Mouse (Mus musculus) hindbrain, embryonic 11.5 days (tissue): Measurements from ENCODE around the gene Tmem63b. TPM values are rescaled to one million over a fixed set of nuclear protein-coding genes. Genes with fewer than 3 reads are reported as not detected.

Experiments used
- ATAC-seq: fragments of 200-750 bp; cut with Nextera tagmentation; 2 replicates; pipeline ENCODE4 v1.8.0; 2017; ENCODE audit warnings: mild to moderate bottlenecking, moderate TSS enrichment, moderate library complexity; ENCODE audit not compliant: low FRiP score
- DNase-seq: peaks from one replicate; pipeline ENCODE4 v3.0.0-alpha.2; 2015; ENCODE audit warnings: low spot score
- H3K27ac ChIP-seq: fragments of 300-500 bp; sonication (generic); 2 replicates; pipeline ENCODE4 v1.5.1; 2014; ENCODE audit warnings: mild to moderate bottlenecking, low read depth, low read length
- H3K27me3 ChIP-seq: fragments of 300-500 bp; sonication (generic); 2 replicates; pipeline ENCODE4 v1.6.1; 2014; ENCODE audit warnings: mild to moderate bottlenecking, low read length, moderate library complexity, mixed read lengths; ENCODE audit not compliant: control insufficient read depth, insufficient read depth
- H3K36me3 ChIP-seq: fragments of 300-500 bp; sonication (generic); 2 replicates; pipeline ENCODE4 v1.6.1; 2014; ENCODE audit warnings: mild to moderate bottlenecking, low read length, moderate library complexity, mixed read lengths; ENCODE audit not compliant: control insufficient read depth, insufficient read depth
- H3K4me1 ChIP-seq: fragments of 300-500 bp; sonication (generic); replicated peaks from 2 replicates; pipeline ENCODE4 v1.6.1; 2014; ENCODE audit warnings: low read length, mixed read lengths; ENCODE audit not compliant: control insufficient read depth, insufficient read depth
- H3K4me2 ChIP-seq: fragments of 300-500 bp; sonication (generic); replicated peaks from 2 replicates; pipeline ENCODE4 v1.6.1; 2014; ENCODE audit warnings: mild to moderate bottlenecking, low read depth, low read length
- H3K4me3 ChIP-seq: fragments of 300-500 bp; sonication (generic); 2 replicates; pipeline ENCODE4 v1.5.1; 2014; ENCODE audit warnings: low read depth, low read length
- H3K9ac ChIP-seq: fragments of 300-500 bp; sonication (generic); 2 replicates; pipeline ENCODE4 v1.6.1; 2014; ENCODE audit warnings: low read depth, low read length
- H3K9me3 ChIP-seq: fragments of 300-500 bp; sonication (generic); 2 replicates; pipeline ENCODE4 v1.6.1; 2016; ENCODE audit warnings: low read length; ENCODE audit not compliant: control insufficient read depth
- WGBS: fragments of 180-500 bp; shearing (Covaris S2); extraction: QIAGEN DNeasy Blood & Tissue Kit; methylation state at CpG from one replicate; pipeline ENCODE4 v1.1.7; 2014; 5-methylcytosine and 5-hydroxymethylcytosine counted together
- polyA plus RNA-seq: library from polyadenylated mRNA; unstranded; fragments of >200 nt; fragmentation: Nextera tagmentation; extraction: Ambion mirVana; gene quantifications from 2 replicates; pipeline ENCODE4 v1.2.1, GENCODE M21; 2014

Tmem63b gene
- polyA plus RNA-seq, 1 experiment from 2014 or later = 50.3 TPM

DNA sequence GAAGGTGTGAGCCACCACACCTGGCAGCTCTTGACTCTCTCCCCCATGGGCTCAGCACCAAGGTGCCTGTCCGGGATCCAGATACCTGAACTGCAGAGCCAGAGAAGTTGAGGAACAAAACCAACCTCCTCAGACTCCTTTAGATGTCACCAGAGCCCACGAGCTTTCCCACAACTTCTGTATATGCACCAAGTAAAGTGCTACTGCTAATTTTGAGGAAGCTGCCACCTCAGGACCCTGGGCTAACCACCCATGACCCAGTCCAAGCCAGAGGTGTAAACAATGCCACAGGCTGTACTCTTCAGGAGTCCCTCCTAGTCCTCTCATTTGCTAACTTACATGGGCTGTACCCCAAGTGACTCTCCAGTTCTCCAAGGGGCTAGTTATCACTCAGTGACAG lies 14.1 kb downstream of the Tmem63b start:
- Histone ChIP-seq H3K9ac (no peak overlapping the region), H3K27me3 (no peaks in the 10 kb centered on the region), H3K4me2 (no peak overlapping the region), H3K36me3 (peaks cover 16% of the 10 kb centered on the region), H3K9me3 (no peaks in the 10 kb centered on the region), H3K4me3 (no peak overlapping the region), H3K27ac (no peak overlapping the region), H3K4me1 (no peaks in the 10 kb centered on the region)
- DNase-seq (no peak), ATAC-seq (no peak)
- 91% methylated on average over 2 of the region's 2 CpGs for WGBS

DNA sequence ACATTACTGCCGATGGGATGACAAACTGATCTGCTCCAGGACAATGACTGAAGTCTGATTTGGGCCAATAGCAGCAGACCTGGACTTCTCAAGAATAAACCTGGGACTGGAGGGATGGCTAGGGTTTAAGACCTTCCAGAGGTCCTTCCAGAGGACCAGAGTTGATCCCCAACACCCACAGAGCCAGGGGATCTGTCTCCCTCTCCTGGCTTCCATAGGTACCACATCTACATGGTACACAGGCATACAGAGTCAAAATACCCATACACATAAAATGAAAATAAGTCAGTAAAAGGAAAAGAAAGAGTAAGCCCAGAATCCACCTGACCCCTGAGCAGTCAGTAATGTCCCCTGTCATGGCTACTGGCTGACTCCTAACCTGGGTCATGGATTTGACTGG lies 14.9 kb downstream of the Tmem63b start:
- no peak overlapping the region for H3K4me2 ChIP-seq
- DNase-seq (no peak), ATAC-seq (no peak)
- no peak overlapping the region for H3K9ac ChIP-seq
- no peaks in the 10 kb centered on the region for H3K27me3 ChIP-seq
- no peak overlapping the region for H3K4me3 ChIP-seq
- no peaks in the 10 kb centered on the region for H3K9me3 ChIP-seq
- H3K4me1 ChIP-seq = no peaks in the 10 kb centered on the region
- 97% methylated on average over 1 of the region's 1 CpGs for WGBS
- peaks cover 16% of the 10 kb centered on the region for H3K36me3 ChIP-seq
- H3K27ac ChIP-seq = no peak overlapping the region

DNA sequence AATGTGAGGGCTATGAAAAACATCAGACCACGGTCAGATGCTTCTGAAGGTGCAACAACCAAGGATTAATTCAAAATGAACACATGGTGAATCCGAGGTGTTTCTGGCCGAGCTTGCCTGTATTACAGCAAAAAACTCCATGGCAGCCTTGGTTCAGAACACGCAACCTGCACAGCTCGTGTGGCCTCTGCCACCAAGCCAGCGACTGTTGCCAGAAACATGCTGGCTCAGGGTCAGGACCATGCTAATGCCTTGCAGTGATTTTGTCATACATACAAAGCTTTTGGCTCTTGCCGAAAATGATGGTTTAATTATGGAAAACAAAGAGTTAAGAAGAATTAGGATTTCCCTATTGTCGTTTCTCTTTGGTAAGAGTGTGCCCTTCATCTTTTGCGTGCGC lies 18.7 kb downstream of the Tmem63b start:
- WGBS = 88% methylated on average over 10 of the region's 10 CpGs
- DNase-seq (no peak), ATAC-seq (no peak)
- no peaks in the 10 kb centered on the region for H3K9me3 ChIP-seq
- no peaks in the 10 kb centered on the region for H3K4me1 ChIP-seq
- no peak overlapping the region for H3K27ac ChIP-seq
- H3K9ac ChIP-seq = no peak overlapping the region
- H3K4me2 ChIP-seq = no peak overlapping the region
- no peaks in the 10 kb centered on the region for H3K27me3 ChIP-seq
- no peak overlapping the region for H3K4me3 ChIP-seq
- H3K36me3 ChIP-seq = peaks cover 10% of the 10 kb centered on the region; the same call in 1 of the 2 replicates

GRCm38 (mm10) chr17:45667481-45667880 lies 19.2 kb downstream of the Tmem63b start:
- Histone ChIP-seq H3K4me3 (no peak overlapping the region), H3K27ac (no peak overlapping the region), H3K27me3 (no peaks in the 10 kb centered on the region), H3K36me3 (peaks cover 6% of the 10 kb centered on the region), H3K4me1 (no peaks in the 10 kb centered on the region), H3K9me3 (no peaks in the 10 kb centered on the region), H3K4me2 (no peak overlapping the region), H3K9ac (no peak overlapping the region)
- 90% methylated on average over 10 of the region's 10 CpGs for WGBS
- no peak for DNase-seq
- ATAC-seq = no peak

GRCm38 (mm10) chr17:45666091-45666490 lies 20.6 kb downstream of the Tmem63b start:
- 80% methylated on average over 11 of the region's 11 CpGs for WGBS
- ATAC-seq (no peak), DNase-seq (no peak)
- Histone ChIP-seq H3K27ac (no peak overlapping the region), H3K9ac (no peak overlapping the region), H3K4me3 (no peak overlapping the region), H3K4me1 (no peaks in the 10 kb centered on the region), H3K36me3 (peaks cover 7% of the 10 kb centered on the region), H3K27me3 (no peaks in the 10 kb centered on the region), H3K4me2 (no peak overlapping the region), H3K9me3 (no peaks in the 10 kb centered on the region)

- Histone ChIP-seq H3K4me3 (no peak overlapping the region), H3K9ac (no peak overlapping the region), H3K27ac (no peak overlapping the region), H3K27me3 (no peaks in the 10 kb centered on the region), H3K36me3 (peaks cover 3% of the 10 kb centered on the region), H3K4me2 (no peak overlapping the region), H3K9me3 (no peaks in the 10 kb centered on the region), H3K4me1 (no peaks in the 10 kb centered on the region)
- DNase-seq (no peak), ATAC-seq (no peak)
- 92% methylated on average over 13 of the region's 13 CpGs for WGBS
Measured at GRCm38 (mm10) chr17:45664608-45665007, 22.1 kb downstream of the Tmem63b start.

GRCm38 (mm10) chr17:45663106-45663919 lies 23.4 kb downstream of the Tmem63b start:
- peak; percentile 53 for ATAC-seq
- H3K4me1 ChIP-seq = no peaks in the 10 kb centered on the region
- no peak overlapping the region for H3K9ac ChIP-seq
- H3K4me2 ChIP-seq = no peak overlapping the region
- peaks cover 3% of the 10 kb centered on the region for H3K36me3 ChIP-seq
- DNase-seq = peak; percentile 90
- no peaks in the 10 kb centered on the region for H3K9me3 ChIP-seq
- WGBS = 23% methylated on average over 27 of the region's 27 CpGs
- no peak overlapping the region for H3K4me3 ChIP-seq
- H3K27ac ChIP-seq = no peak overlapping the region
- H3K27me3 ChIP-seq = no peaks in the 10 kb centered on the region

GRCm38 (mm10) chr17:45659225-45659624 lies 27.5 kb downstream of the Tmem63b start, which contains the start of gene Capn11:
Gene Capn11, minus strand, starts transcription at chr17:45659325.
- no peak within 1 kb of the TSS for H3K4me3 ChIP-seq
- H3K27ac ChIP-seq = no peak within 1 kb of the TSS
- no peak for DNase-seq
- no peaks in the 10 kb centered on the region for H3K27me3 ChIP-seq
- no peak for ATAC-seq
- H3K9me3 ChIP-seq = no peaks in the 10 kb centered on the region
- H3K4me1 ChIP-seq = no peaks in the 10 kb centered on the region
- 84% methylated on average over 4 of the region's 4 CpGs for WGBS
- H3K36me3 ChIP-seq = peaks cover 3% of the 10 kb centered on the region; the same call in 1 of the 2 replicates
- H3K9ac ChIP-seq = no peak within 1 kb of the TSS
- no peak within 1 kb of the TSS for H3K4me2 ChIP-seq

DNA sequence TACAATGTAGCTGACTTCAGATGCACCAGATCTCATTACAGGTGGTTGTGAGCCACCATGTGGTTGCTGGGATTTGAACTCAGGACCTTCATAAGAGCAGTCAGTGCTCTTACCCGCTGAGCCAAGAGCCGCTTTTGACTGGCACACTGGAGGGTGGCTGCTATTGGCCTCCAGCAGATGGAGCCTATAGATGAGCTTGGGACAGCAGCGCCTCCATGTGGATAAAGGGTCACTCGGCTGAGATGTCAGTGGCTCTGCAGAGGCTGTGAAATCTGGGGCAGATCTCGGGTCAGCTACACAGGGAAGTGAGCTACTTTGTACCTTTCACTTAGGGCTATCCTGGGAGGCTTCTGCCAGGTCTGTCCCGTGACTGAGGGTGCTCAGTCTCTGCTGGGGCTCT lies 30.9 kb downstream of the Tmem63b start:
- H3K27me3 ChIP-seq = no peaks in the 10 kb centered on the region
- 21% methylated on average over 6 of the region's 6 CpGs for WGBS
- no peak overlapping the region for H3K27ac ChIP-seq
- no peak for ATAC-seq
- H3K4me1 ChIP-seq = no peaks in the 10 kb centered on the region
- H3K36me3 ChIP-seq = no peaks in the 10 kb centered on the region
- no peak overlapping the region for H3K9ac ChIP-seq
- H3K4me3 ChIP-seq = no peak overlapping the region
- H3K9me3 ChIP-seq = no peaks in the 10 kb centered on the region
- H3K4me2 ChIP-seq = no peak overlapping the region
- peak; percentile 37 for DNase-seq
